Mouse (Mus musculus): ENCODE measurements around the gene Bloc1s4. TPM values are rescaled to one million over a fixed set of nuclear protein-coding genes. Genes with fewer than 3 reads are reported as not detected.

Gene Bloc1s4
- polyA plus RNA-seq, 1 experiment from 2014 or later: 19.7 TPM

- no peak overlapping the region for H3K9ac ChIP-seq (ENCODE audit: low read length)
- ATAC-seq (ENCODE audit: low read depth): no peak
- 42% methylated on average over 7 of the region's 7 CpGs for WGBS
- H3K4me2 ChIP-seq (ENCODE audit: low read depth, low read length): no peak overlapping the region
- H3K27me3 ChIP-seq (ENCODE audit: control insufficient read depth, insufficient read depth, low read depth, low read length): peaks cover 36% of the 10 kb centered on the region
- no peaks in the 10 kb centered on the region for H3K9me3 ChIP-seq (ENCODE audit: control insufficient read depth, low read length)
- H3K4me1 ChIP-seq (replicated peaks; ENCODE audit: control insufficient read depth, insufficient read depth, low read length): no peaks in the 10 kb centered on the region
- no peak overlapping the region for H3K27ac ChIP-seq (ENCODE audit: low read length)
- H3K4me3 ChIP-seq (ENCODE audit: low read length): no peak overlapping the region
- H3K36me3 ChIP-seq (ENCODE audit: control insufficient read depth, insufficient read depth, low read length): no peaks in the 10 kb centered on the region
Observed at GRCm38 (mm10) chr5:36724274-36724673, 24.2 kb downstream of the Bloc1s4 start.

- no peak for ATAC-seq (ENCODE audit: low read depth)
- no peak overlapping the region for H3K9ac ChIP-seq (ENCODE audit: low read length)
- WGBS: 66% methylated on average over 9 of the region's 9 CpGs
- H3K36me3 ChIP-seq (ENCODE audit: control insufficient read depth, insufficient read depth, low read length): no peaks in the 10 kb centered on the region
- H3K4me3 ChIP-seq (ENCODE audit: low read length): no peak overlapping the region
- H3K9me3 ChIP-seq (ENCODE audit: control insufficient read depth, low read length): no peaks in the 10 kb centered on the region
- H3K27ac ChIP-seq (ENCODE audit: low read length): no peak overlapping the region
- no peaks in the 10 kb centered on the region for H3K4me1 ChIP-seq (replicated peaks; ENCODE audit: control insufficient read depth, insufficient read depth, low read length)
- H3K4me2 ChIP-seq (ENCODE audit: low read depth, low read length): no peak overlapping the region
- H3K27me3 ChIP-seq (ENCODE audit: control insufficient read depth, insufficient read depth, low read depth, low read length): peaks cover 44% of the 10 kb centered on the region
Observed at GRCm38 (mm10) chr5:36723356-36723755, 25.1 kb downstream of the Bloc1s4 start.

GRCm38 (mm10) chr5:36722415-36722856 lies 26.0 kb downstream of the Bloc1s4 start:
- H3K4me3 ChIP-seq (ENCODE audit: low read length): no peak overlapping the region
- peaks cover 48% of the 10 kb centered on the region for H3K27me3 ChIP-seq (ENCODE audit: control insufficient read depth, insufficient read depth, low read depth, low read length)
- H3K4me1 ChIP-seq (replicated peaks; ENCODE audit: control insufficient read depth, insufficient read depth, low read length): no peaks in the 10 kb centered on the region
- H3K9me3 ChIP-seq (ENCODE audit: control insufficient read depth, low read length): no peaks in the 10 kb centered on the region
- WGBS: 58% methylated on average over 6 of the region's 6 CpGs
- peak; percentile 52; the same call in 1 of the 2 replicates for ATAC-seq (ENCODE audit: low read depth)
- H3K4me2 ChIP-seq (ENCODE audit: low read depth, low read length): no peak overlapping the region
- no peaks in the 10 kb centered on the region for H3K36me3 ChIP-seq (ENCODE audit: control insufficient read depth, insufficient read depth, low read length)
- no peak overlapping the region for H3K27ac ChIP-seq (ENCODE audit: low read length)
- no peak overlapping the region for H3K9ac ChIP-seq (ENCODE audit: low read length)

GRCm38 (mm10) chr5:36720710-36721375 lies 27.6 kb downstream of the Bloc1s4 start:
- Histone ChIP-seq H3K27me3 (ENCODE audit: control insufficient read depth, insufficient read depth, low read depth, low read length) (peaks cover 51% of the 10 kb centered on the region), H3K9me3 (ENCODE audit: control insufficient read depth, low read length) (no peaks in the 10 kb centered on the region), H3K27ac (ENCODE audit: low read length) (no peak overlapping the region), H3K4me2 (ENCODE audit: low read depth, low read length) (no peak overlapping the region), H3K9ac (ENCODE audit: low read length) (no peak overlapping the region), H3K36me3 (ENCODE audit: control insufficient read depth, insufficient read depth, low read length) (no peaks in the 10 kb centered on the region), H3K4me3 (ENCODE audit: low read length) (no peak overlapping the region), H3K4me1 (replicated peaks; ENCODE audit: control insufficient read depth, insufficient read depth, low read length) (no peaks in the 10 kb centered on the region)
- 56% methylated on average over 5 of the region's 5 CpGs for WGBS
- no peak for ATAC-seq (ENCODE audit: low read depth)

GRCm38 (mm10) chr5:36720219-36720618 lies 28.2 kb downstream of the Bloc1s4 start:
- WGBS: 72% methylated on average over 5 of the region's 5 CpGs
- no peaks in the 10 kb centered on the region for H3K36me3 ChIP-seq (ENCODE audit: control insufficient read depth, insufficient read depth, low read length)
- H3K4me3 ChIP-seq (ENCODE audit: low read length): no peak overlapping the region
- no peak overlapping the region for H3K4me2 ChIP-seq (ENCODE audit: low read depth, low read length)
- H3K27me3 ChIP-seq (ENCODE audit: control insufficient read depth, insufficient read depth, low read depth, low read length): peaks cover 57% of the 10 kb centered on the region
- ATAC-seq (ENCODE audit: low read depth): no peak
- H3K9ac ChIP-seq (ENCODE audit: low read length): no peak overlapping the region
- no peaks in the 10 kb centered on the region for H3K4me1 ChIP-seq (replicated peaks; ENCODE audit: control insufficient read depth, insufficient read depth, low read length)
- no peak overlapping the region for H3K27ac ChIP-seq (ENCODE audit: low read length)
- no peaks in the 10 kb centered on the region for H3K9me3 ChIP-seq (ENCODE audit: control insufficient read depth, low read length)

GRCm38 (mm10) chr5:36719601-36720000 lies 28.8 kb downstream of the Bloc1s4 start:
- WGBS: 90% methylated on average over 3 of the region's 3 CpGs
- Histone ChIP-seq H3K36me3 (ENCODE audit: control insufficient read depth, insufficient read depth, low read length) (no peaks in the 10 kb centered on the region), H3K27me3 (ENCODE audit: control insufficient read depth, insufficient read depth, low read depth, low read length) (peaks cover 62% of the 10 kb centered on the region), H3K4me1 (replicated peaks; ENCODE audit: control insufficient read depth, insufficient read depth, low read length) (no peaks in the 10 kb centered on the region), H3K9me3 (ENCODE audit: control insufficient read depth, low read length) (no peaks in the 10 kb centered on the region), H3K4me3 (ENCODE audit: low read length) (no peak overlapping the region), H3K4me2 (ENCODE audit: low read depth, low read length) (no peak overlapping the region), H3K9ac (ENCODE audit: low read length) (no peak overlapping the region), H3K27ac (ENCODE audit: low read length) (no peak overlapping the region)
- no peak for ATAC-seq (ENCODE audit: low read depth)

GRCm38 (mm10) chr5:36719135-36719534 lies 29.3 kb downstream of the Bloc1s4 start:
- H3K9me3 ChIP-seq (ENCODE audit: control insufficient read depth, low read length): no peaks in the 10 kb centered on the region
- ATAC-seq (ENCODE audit: low read depth): no peak
- H3K27me3 ChIP-seq (ENCODE audit: control insufficient read depth, insufficient read depth, low read depth, low read length): peaks cover 65% of the 10 kb centered on the region
- H3K4me2 ChIP-seq (ENCODE audit: low read depth, low read length): no peak overlapping the region
- 73% methylated on average over 5 of the region's 5 CpGs for WGBS
- no peaks in the 10 kb centered on the region for H3K36me3 ChIP-seq (ENCODE audit: control insufficient read depth, insufficient read depth, low read length)
- H3K4me1 ChIP-seq (replicated peaks; ENCODE audit: control insufficient read depth, insufficient read depth, low read length): no peaks in the 10 kb centered on the region
- no peak overlapping the region for H3K27ac ChIP-seq (ENCODE audit: low read length)
- H3K9ac ChIP-seq (ENCODE audit: low read length): no peak overlapping the region
- H3K4me3 ChIP-seq (ENCODE audit: low read length): no peak overlapping the region

GRCm38 (mm10) chr5:36717889-36718288 lies 30.6 kb downstream of the Bloc1s4 start:
- Histone ChIP-seq H3K9me3 (ENCODE audit: control insufficient read depth, low read length) (no peaks in the 10 kb centered on the region), H3K4me3 (ENCODE audit: low read length) (no peak overlapping the region), H3K4me2 (ENCODE audit: low read depth, low read length) (no peak overlapping the region), H3K4me1 (replicated peaks; ENCODE audit: control insufficient read depth, insufficient read depth, low read length) (peaks cover 5% of the 10 kb centered on the region), H3K27ac (ENCODE audit: low read length) (no peak overlapping the region), H3K36me3 (ENCODE audit: control insufficient read depth, insufficient read depth, low read length) (no peaks in the 10 kb centered on the region), H3K27me3 (ENCODE audit: control insufficient read depth, insufficient read depth, low read depth, low read length) (peaks cover 65% of the 10 kb centered on the region), H3K9ac (ENCODE audit: low read length) (no peak overlapping the region)
- no peak for ATAC-seq (ENCODE audit: low read depth)
- 65% methylated on average over 3 of the region's 3 CpGs for WGBS

- Histone ChIP-seq H3K27ac (ENCODE audit: low read length) (no peak overlapping the region), H3K4me3 (ENCODE audit: low read length) (no peak overlapping the region), H3K4me2 (ENCODE audit: low read depth, low read length) (no peak overlapping the region), H3K9me3 (ENCODE audit: control insufficient read depth, low read length) (no peaks in the 10 kb centered on the region), H3K36me3 (ENCODE audit: control insufficient read depth, insufficient read depth, low read length) (no peaks in the 10 kb centered on the region), H3K9ac (ENCODE audit: low read length) (no peak overlapping the region), H3K4me1 (replicated peaks; ENCODE audit: control insufficient read depth, insufficient read depth, low read length) (peaks cover 10% of the 10 kb centered on the region), H3K27me3 (ENCODE audit: control insufficient read depth, insufficient read depth, low read depth, low read length) (peaks cover 65% of the 10 kb centered on the region)
- no peak for ATAC-seq (ENCODE audit: low read depth)
- 58% methylated on average over 2 of the region's 2 CpGs for WGBS
Observed at GRCm38 (mm10) chr5:36716816-36717215, 31.6 kb downstream of the Bloc1s4 start.

Data from lung, embryonic 16.5 days (tissue).